Mouse (Mus musculus) induced T-regulatory cell, adult 2 months (primary cell): Measurements from ENCODE around the gene Mllt1.

ENCODE experiments used
- DNase-seq: peaks from one replicate; pipeline ENCODE4 v3.0.0-alpha.2; 2012; ENCODE audit warnings: low read depth

The Mllt1 gene

GRCm38 (mm10) chr17:56877426-56877825 is 57.8 kb downstream of the Mllt1 start:
- DNase-seq, result no peak

- DNase-seq, result no peak
These were observed 58.2 kb downstream of the Mllt1 start for GRCm38 (mm10) chr17:56876981-56877380.

DNA sequence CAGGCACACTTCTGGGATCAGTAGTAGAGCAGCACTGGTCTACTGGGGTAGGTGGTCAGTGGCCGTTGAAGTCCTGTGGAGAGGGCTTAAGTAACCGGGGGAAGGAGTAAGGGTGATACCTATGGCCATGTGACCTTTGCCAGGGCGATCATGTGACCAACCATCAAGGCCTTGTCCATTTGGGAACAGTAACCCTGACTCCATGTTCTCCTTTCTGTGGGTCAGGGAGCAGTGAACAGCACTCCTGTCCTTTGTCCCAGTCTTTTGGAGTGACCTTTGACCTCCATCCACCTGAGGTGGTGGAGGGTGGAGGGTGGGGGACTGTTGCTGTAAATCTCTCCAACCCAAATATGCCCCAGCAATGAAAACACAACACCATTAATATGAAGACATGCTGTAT is 58.8 kb downstream of the Mllt1 start:
- no peak for DNase-seq

DNA sequence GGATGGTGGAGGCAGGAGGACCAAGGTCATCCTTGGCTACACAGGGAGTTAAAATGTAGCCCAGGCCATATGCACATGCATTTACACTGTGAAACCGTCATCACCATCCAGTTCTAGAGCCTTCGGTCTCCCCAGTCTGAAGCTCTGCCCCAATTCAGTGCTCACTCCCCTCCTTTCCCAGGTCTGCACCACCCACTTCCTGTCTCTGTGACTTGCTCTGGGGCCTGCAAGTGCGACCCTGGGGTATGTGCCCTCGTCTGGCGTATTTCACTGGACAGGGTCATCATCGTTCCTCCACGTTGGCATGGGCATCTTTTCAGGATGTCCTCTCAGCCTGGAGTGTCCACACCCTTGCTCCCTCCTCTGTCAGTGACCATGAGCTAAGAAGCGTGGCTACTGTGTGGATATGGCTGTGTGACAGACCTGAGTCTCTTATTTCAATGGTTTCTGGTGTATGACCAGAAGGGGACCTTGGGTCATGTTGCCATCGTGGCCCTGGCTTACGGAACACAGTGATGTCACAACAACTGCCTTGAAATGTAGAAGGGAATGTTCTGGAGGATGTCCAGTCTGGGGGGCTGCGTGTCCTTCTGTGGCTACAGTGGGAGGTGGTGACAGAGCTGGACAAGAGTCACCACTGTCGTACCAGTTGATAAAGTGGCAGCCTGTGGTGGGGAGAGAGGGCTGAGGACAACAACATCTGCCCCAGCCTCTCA is 60.1 kb downstream of the Mllt1 start, which contains the start of gene 1700061G19Rik:
Gene 1700061G19Rik, plus strand, starts transcription at position 542 of the 716 bp plus-strand sequence.
- DNase-seq, result no peak

- no peak for DNase-seq
These were observed 61.0 kb downstream of the Mllt1 start, which contains the start of gene Acsbg2 for GRCm38 (mm10) chr17:56874237-56874636. TSS of gene Acsbg2 (minus strand) at chr17:56874447.

DNA sequence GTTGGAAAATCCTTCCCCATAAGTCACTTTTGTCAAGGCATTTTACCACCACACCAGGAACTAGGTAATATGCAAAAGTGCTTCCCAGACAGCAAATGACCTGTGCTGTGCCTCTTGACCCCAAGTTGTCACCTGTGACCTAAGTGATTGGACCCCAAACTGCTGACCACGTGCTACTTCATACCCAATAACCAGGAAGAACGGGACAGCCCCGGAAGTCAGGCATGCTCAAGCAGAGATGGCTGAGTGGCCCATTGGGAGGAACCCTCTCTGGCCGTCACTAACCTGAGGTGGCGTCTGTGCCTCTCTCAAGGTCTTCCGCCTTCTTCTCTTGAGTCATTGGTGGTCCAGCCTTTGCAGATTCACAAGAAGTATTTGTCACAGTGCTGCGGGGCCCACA is 62.7 kb downstream of the Mllt1 start:
- no peak for DNase-seq

DNA sequence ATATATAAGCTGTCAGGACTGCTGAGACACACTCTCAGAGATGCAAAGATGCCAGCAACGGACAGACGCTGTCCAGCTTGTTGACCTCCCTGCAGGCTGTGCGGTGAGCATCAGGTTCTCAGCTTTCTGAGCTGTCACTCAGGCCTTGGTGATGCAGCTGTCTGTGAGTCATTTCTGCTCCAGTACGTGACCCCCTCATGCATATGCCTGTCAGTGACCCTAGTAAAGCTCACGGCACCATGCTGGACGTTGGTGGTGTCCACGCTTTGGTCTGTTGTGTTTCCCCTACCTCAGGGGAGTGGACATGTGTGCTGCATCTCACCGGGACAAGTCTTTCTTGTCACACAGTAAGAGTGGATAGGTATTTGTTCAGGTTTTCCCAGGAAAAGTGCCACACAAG is 63.4 kb downstream of the Mllt1 start:
- no peak for DNase-seq

DNA sequence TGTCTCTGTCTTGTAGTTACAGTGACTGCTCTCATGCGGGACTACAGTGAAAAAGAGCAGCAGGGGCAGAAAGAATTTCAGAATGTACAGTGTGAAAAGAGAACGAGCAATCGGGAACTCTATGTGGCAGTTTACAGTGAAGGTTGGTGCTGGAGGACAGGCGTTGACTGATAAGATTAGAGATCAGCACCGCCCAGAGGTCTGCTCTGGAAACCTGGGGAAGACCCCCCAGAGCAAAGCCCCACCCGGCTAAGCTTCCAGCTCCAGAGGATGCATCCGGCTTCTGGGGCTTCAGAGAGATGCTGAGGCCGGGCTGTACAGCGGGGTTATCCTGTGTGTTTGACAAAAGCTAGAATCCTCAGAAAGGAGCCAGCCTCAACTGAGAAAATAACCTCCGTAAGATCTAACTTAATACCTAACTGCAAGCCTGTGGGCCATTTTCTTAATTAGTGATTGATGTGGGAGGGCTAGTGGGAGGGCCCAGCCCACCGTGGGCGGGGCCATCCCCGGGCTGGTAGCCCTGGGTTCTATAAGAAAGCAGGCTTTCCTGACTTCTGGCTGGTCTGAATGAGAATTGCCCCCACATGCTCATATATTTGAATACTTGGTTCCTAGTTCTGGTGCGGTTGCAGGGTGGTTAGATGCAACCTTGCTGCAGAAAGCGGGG is 64.8 kb downstream of the Mllt1 start:
- no peak for DNase-seq

DNA sequence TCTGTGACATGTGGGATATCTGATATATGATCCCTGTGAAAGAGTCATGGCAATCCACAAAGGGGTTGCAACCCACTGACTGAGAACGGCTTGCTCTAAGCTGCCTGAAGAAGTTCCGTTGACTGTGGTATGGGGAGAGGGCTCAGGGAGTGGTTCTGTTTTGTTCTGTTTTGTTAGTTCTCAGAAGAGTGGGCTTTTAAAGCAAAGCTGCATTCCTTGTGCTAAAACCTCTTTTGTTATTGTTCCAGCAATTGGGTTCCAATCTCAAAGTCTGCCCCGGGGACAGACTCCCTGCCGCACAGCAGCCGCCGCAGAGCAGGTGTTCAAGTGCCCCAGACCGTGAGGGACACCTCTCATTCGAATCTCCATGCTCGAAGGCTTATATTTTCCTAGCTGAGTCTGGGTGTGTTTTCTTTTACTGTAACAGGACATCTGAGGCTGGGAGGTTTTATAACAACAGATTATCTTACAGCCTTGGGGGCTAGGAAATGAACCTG is 65.7 kb downstream of the Mllt1 start:
- DNase-seq, result no peak

DNA sequence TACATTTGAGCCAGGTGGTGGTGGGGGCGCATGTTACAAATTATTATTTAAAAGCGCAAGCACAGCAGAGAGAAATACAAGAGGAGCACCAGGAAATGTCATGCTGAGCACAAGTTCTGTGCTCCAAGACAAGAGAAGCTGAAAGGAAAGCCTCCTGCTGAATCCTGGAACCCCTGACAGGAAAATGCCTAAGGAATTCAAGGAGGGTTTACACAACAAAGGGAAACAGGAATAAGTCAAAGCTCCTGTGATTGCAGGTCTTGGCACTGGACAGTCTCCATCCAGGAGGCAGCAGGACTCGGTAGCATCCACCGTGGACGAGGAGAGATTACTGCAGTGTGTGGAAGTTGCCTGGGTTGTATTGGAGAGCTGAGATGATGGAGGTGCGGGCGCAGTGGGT is 69.1 kb downstream of the Mllt1 start:
- no peak for DNase-seq

GRCm38 (mm10) chr17:56861197-56861596 is 74.0 kb downstream of the Mllt1 start:
- DNase-seq, result peak; percentile 55

DNA sequence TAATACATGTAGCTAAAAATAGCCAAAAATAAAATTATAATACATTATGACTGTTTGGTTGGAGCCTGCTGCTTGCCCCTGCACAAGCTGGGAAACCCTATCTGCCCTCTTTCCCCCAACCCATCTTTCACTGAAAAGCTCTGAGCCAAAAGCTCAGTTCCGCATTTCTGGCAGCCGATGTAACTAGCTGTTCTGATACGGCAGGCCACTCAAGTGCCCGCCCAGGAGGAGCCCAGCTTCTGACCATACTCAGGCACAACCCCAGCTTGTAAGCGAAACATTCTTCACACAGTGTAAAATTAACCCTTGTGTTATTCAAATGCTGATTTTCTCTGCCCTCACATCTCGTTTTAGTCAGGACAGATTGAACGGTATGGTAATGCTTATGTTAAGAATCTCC is 76.3 kb downstream of the Mllt1 start:
- DNase-seq, result no peak

GRCm38 (mm10) chr17:56858216-56858615 is 77.0 kb downstream of the Mllt1 start:
- DNase-seq, result peak; percentile 86

- no peak for DNase-seq
These were observed 79.8 kb downstream of the Mllt1 start for GRCm38 (mm10) chr17:56855421-56855820.

DNA sequence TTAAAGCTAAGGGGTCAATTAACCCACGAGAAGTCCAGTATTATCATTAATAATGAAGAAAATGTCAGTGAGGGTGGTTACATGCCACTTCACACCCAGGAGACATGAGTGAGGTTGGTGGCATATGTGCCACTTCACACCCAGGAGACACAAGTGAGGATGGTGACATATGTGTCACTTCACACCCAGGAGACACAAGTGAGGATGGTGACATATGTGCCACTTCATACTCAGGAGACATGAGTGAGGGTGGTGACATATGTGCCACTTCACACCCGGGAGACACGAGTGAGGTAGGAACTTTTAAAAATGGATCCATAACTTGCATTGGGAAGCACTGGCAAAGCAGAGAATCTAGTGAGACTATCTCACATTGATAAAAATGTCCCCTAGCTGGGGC is 84.0 kb downstream of the Mllt1 start:
- no peak for DNase-seq

GRCm38 (mm10) chr17:56849710-56850109 is 85.5 kb downstream of the Mllt1 start:
- no peak for DNase-seq

DNA sequence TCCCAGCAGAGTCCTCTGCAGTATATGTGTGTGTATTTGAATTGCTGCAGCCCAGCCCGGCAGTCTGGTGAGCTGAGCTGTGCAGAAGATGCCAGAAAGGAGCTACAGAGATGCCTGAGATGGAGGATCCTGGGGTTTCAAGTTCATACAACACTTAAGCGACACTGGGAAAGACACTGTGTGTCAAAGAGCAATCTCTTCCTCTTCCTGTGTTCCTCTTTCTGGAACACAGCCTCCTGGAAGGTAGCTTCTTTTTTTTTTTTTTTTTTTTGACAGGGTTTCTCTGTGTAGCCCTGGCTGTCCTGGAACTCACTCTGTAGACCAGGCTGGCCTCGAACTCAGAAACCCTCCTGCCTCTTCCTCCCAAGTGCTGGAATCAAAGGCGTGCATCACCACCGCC is 86.4 kb downstream of the Mllt1 start:
- DNase-seq, result no peak

DNA sequence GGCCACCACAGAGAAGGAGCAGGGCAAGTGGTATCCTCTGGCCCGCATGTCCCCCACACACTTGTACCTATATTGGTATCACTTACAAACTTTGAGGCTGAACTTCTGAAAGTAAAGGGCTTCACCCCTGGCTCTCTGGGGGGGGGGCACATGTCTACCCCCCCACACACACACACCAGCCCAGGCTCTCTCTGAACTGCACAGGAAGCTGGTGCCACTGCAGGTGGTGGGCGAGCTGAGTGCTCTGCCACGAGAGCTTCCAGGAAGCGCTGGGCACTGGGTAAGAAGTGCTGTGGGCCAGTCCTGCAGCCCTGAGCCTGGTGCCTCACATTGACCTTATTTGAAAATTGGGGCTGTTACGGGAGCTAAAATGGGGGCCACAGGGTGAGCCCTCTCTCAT is 91.5 kb downstream of the Mllt1 start:
- peak; percentile 35 for DNase-seq
